Mouse (Mus musculus) G1E (cell line): ENCODE measurements around the gene Prkcd.

Experiments
- CTCF ChIP-seq: IDR thresholded peaks from 2 replicates; pipeline ENCODE4 v1.5.1; 2012; ENCODE audit warnings: low read depth, low read length, inconsistent platforms, mixed read lengths
- GATA1 ChIP-seq: IDR thresholded peaks from 2 replicates; pipeline ENCODE4 v1.6.1; 2012; ENCODE audit warnings: borderline replicate concordance, low read length, inconsistent platforms, mixed read lengths
- GATA2 ChIP-seq: IDR thresholded peaks from 2 replicates; pipeline ENCODE4 v1.6.1; 2012; ENCODE audit warnings: low read depth, low read length, inconsistent platforms, borderline replicate concordance
- POLR2AphosphoS5 ChIP-seq: IDR thresholded peaks from 2 replicates; pipeline ENCODE4 v1.6.1; 2012; ENCODE audit warnings: low read depth, low read length, inconsistent platforms; ENCODE audit not compliant: insufficient replicate concordance
- TAL1 ChIP-seq: conservative IDR thresholded peaks from 2 replicates; pipeline ENCODE4 v1.6.1; 2012; ENCODE audit warnings: low read depth, low read length, inconsistent platforms, mixed read lengths

DNA sequence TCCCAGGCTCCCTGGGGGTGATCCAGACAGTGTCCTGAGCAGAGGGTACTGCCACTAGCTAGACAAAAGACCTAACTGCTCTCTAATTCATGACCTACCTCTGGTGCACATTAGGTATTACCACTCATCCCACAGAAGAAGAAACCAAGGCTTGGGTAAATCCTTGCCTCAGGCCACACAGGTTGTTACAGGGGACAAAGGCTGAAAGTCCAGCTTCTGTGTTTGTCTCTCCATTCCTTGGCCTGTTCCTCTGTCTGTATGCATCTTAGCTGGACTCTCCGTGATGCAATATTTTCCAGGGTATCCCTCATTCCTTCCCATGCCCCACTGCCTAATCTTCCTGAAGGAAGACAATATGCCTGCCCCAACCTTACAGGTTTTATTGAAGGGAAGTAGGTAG, 8.4 kb upstream of the Prkcd start:
- no peak for TF ChIP-seq CTCF
- TF ChIP-seq GATA1: no peak
- TF ChIP-seq GATA2: no peak
- TF ChIP-seq TAL1: no peak
- no peak for TF ChIP-seq POLR2AphosphoS5
